Mouse (Mus musculus) myocyte (in vitro differentiated cells): Measurements from ENCODE around the gene Nfkb1. TPM values are rescaled to one million over a fixed set of nuclear protein-coding genes. Genes with fewer than 3 reads are reported as not detected.

Source experiments
- H3K27me3 ChIP-seq: one replicate; pipeline ENCODE4 v1.6.1; 2011; ENCODE audit not compliant: control insufficient read depth, insufficient read depth, insufficient read length
- H3K36me3 ChIP-seq: one replicate; pipeline ENCODE4 v1.6.1; 2011; ENCODE audit not compliant: control insufficient read depth, insufficient read depth
- H3K4me2 ChIP-seq: one replicate; pipeline ENCODE4 v1.6.1; 2011; ENCODE audit warnings: low read depth, control low read depth
- H3K4me3 ChIP-seq: one replicate; pipeline ENCODE4 v1.5.1; 2011; ENCODE audit warnings: mild to moderate bottlenecking, control low read depth, moderate library complexity
- H3K79me2 ChIP-seq: one replicate; pipeline ENCODE4 v1.6.1; 2011; ENCODE audit not compliant: control insufficient read depth, insufficient read depth
- H3ac ChIP-seq: one replicate; pipeline ENCODE4 v1.6.1; 2011; ENCODE audit not compliant: control insufficient read depth, insufficient read length
- CEBPB ChIP-seq: IDR thresholded peaks from 2 replicates; pipeline ENCODE4 v1.6.1; 2011; ENCODE audit warnings: mild to moderate bottlenecking, moderate library complexity; ENCODE audit not compliant: poor library complexity, insufficient read depth, severe bottlenecking
- E2F4 ChIP-seq: IDR thresholded peaks from one replicate; pipeline ENCODE4 v1.6.1; 2011; ENCODE audit warnings: mild to moderate bottlenecking, control low read depth, moderate library complexity; ENCODE audit not compliant: insufficient read depth
- MAX ChIP-seq: IDR thresholded peaks from one replicate; pipeline ENCODE4 v1.6.1; 2011; ENCODE audit warnings: low read depth, mild to moderate bottlenecking, control low read depth
- MYOD1 ChIP-seq, 3 experiments: IDR thresholded peaks; one replicate each; pipeline ENCODE4 v1.6.1; 2011; ENCODE audit warnings: control low read depth in 2 of 3, low read depth in 2 of 3, mild to moderate bottlenecking in 2 of 3, moderate library complexity in 1 of 3; ENCODE audit not compliant: insufficient read length in 2 of 3, control insufficient read depth in 1 of 3
- MYOG ChIP-seq, 3 experiments: IDR thresholded peaks; one replicate each; pipeline ENCODE4 v1.6.1; 2011; ENCODE audit warnings: control low read depth in 2 of 3, low read depth in 2 of 3, mild to moderate bottlenecking in 2 of 3; ENCODE audit not compliant: insufficient read length in 2 of 3, control insufficient read depth in 1 of 3, insufficient read depth in 1 of 3
- POLR2A ChIP-seq: IDR thresholded peaks from one replicate; pipeline ENCODE4 v1.6.1; 2011; ENCODE audit warnings: low read depth, mild to moderate bottlenecking, control low read depth, moderate library complexity; ENCODE audit not compliant: insufficient read length
- POLR2AphosphoS2 ChIP-seq: IDR thresholded peaks from one replicate; pipeline ENCODE4 v1.6.1; 2011; ENCODE audit warnings: low read depth, control low read depth; ENCODE audit not compliant: insufficient read length
- REST ChIP-seq: IDR thresholded peaks from one replicate; pipeline ENCODE4 v1.6.1; 2011; ENCODE audit warnings: mild to moderate bottlenecking, control low read depth, moderate library complexity; ENCODE audit not compliant: insufficient read depth, insufficient read length
- SRF ChIP-seq: IDR thresholded peaks from one replicate; pipeline ENCODE4 v1.6.1; 2011; ENCODE audit warnings: low read depth; ENCODE audit not compliant: control insufficient read depth, insufficient read length
- TCF12 ChIP-seq: IDR thresholded peaks from one replicate; pipeline ENCODE4 v1.6.1; 2011; ENCODE audit warnings: mild to moderate bottlenecking, control low read depth; ENCODE audit not compliant: poor library complexity, insufficient read depth, severe bottlenecking
- TCF3 ChIP-seq: IDR thresholded peaks from one replicate; pipeline ENCODE4 v1.6.1; 2011; ENCODE audit warnings: low read depth, control low read depth; ENCODE audit not compliant: insufficient read length
- USF1 ChIP-seq: IDR thresholded peaks from one replicate; pipeline ENCODE4 v1.6.1; 2011; ENCODE audit warnings: low read depth, mild to moderate bottlenecking, control low read depth, moderate library complexity
- polyA plus RNA-seq: library from polyadenylated mRNA; unstranded; fragments of >200 nt; fragmentation: generic; extraction: Trizol; gene quantifications from one replicate; pipeline ENCODE4 v1.2.1, GENCODE M21; 2012; ENCODE audit warnings: missing spikeins

Gene Nfkb1
- polyA plus RNA-seq, 1 experiment: 35.3 TPM

DNA sequence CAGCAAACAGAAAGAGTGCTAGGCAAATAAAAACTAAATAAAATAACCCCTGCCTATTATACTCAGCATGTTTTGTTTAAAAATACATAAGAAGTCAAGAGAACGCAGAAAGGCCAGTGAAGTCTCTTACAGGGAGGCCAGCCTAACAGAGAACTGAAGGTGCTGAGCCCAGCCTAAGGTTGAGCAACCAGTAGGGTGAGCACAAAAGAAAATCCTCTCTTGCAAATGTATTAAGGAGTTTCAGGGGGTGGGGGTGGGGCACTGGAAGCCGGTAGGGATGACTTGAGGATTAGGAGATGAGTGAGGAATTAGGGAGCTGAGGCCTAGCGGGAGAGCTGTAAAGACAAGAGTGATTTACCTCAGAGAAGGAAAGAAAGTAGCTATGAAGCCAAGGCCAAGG lies 9.1 kb downstream of the Nfkb1 start:
- Histone ChIP-seq H3K79me2 (peaks cover 98% of the 10 kb centered on the region), H3K4me3 (no peak overlapping the region), H3K27me3 (no peaks in the 10 kb centered on the region), H3K4me2 (no peak overlapping the region), H3ac (no peak overlapping the region), H3K36me3 (no peaks in the 10 kb centered on the region)
- TF ChIP-seq REST (no peak), MYOG (IDR thresholded peaks at IDR 0.05; ENCODE audit: control insufficient read depth in 1 of 3, insufficient read depth in 1 of 3, insufficient read length in 2 of 3, low read depth in 2 of 3) (no peak), SRF (no peak)

DNA sequence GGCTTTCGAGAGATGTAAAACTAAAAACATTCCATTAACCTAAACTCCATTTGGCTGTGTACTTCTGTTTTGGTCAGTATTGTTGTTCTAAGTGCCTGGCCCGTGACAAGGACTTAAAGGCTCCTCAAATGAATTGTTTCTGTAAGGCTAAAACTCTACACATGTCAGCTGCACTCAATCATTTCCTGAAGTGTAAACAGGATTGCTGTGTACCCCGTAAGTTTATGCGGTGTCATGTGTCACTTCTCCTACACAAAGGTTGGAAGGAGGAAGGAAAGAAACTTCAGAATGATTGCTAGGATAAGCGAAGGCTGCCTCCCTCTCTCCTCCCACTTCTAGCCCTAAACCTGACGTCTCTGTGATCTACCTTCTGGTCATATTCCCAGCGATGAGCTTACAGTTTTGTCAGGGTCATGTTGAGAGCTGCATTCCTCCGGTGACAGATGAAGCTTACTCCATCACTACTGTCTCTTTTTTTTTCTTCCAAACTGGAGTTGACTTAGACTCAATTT lies 10.0 kb downstream of the Nfkb1 start:
- Histone ChIP-seq H3K4me3 (no peak overlapping the region), H3K4me2 (no peak overlapping the region), H3ac (no peak overlapping the region), H3K79me2 (peaks cover 98% of the 10 kb centered on the region), H3K36me3 (no peaks in the 10 kb centered on the region), H3K27me3 (no peaks in the 10 kb centered on the region)
- TF ChIP-seq TCF3 (no peak), POLR2A (no peak), CEBPB (no peak), MYOG (IDR thresholded peaks at IDR 0.05; ENCODE audit: control insufficient read depth in 1 of 3, insufficient read depth in 1 of 3, insufficient read length in 2 of 3, low read depth in 2 of 3) (no peak), MAX (no peak), E2F4 (no peak), TCF12 (no peak), REST (no peak), USF1 (no peak), POLR2AphosphoS2 (no peak), MYOD1 (IDR thresholded peaks at IDR 0.05; ENCODE audit: control insufficient read depth in 1 of 3, insufficient read length in 2 of 3, low read depth in 2 of 3) (no peak), SRF (no peak)

DNA sequence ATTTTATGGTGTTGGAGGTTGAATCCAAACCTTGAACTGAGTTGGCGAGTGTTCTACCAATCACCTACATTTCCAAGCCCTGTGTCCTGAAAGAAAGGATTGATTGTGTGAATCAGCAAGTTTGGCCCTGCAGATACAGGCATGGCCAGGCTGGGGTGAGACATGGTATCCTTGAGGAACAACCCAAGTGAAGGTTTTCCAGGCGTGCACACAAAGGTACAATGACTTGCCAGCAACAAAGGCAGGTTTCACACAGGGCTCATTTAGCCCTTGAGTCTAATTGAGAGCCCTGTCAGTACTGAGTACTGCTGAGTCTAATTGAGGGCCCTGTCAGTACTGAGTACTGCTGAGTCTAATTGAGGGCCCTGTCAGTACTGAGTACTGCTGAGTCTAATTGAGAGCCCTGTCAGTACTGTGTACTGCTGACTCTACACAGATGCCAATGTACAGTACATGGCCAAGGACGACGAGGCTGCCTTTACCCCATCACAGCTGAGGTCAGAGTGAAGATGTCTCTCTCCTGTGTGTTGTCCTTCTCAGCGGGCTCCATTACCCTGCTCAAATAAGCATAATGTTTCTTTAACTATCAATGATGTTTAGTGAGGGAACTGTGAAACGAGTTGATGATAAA lies 11.0 kb downstream of the Nfkb1 start:
- TF ChIP-seq MAX: no peak
- TF ChIP-seq CEBPB: no peak
- no peak for TF ChIP-seq POLR2A
- no peak for TF ChIP-seq MYOD1 (IDR thresholded peaks at IDR 0.05; ENCODE audit: control insufficient read depth in 1 of 3, insufficient read length in 2 of 3, low read depth in 2 of 3)
- TF ChIP-seq TCF3: no peak
- no peak for TF ChIP-seq REST
- no peak for TF ChIP-seq MYOG (IDR thresholded peaks at IDR 0.05; ENCODE audit: control insufficient read depth in 1 of 3, insufficient read depth in 1 of 3, insufficient read length in 2 of 3, low read depth in 2 of 3)
- TF ChIP-seq USF1: no peak
- TF ChIP-seq E2F4: no peak
- no peak for TF ChIP-seq POLR2AphosphoS2
- no peak for TF ChIP-seq TCF12
- TF ChIP-seq SRF: no peak
- H3ac ChIP-seq: no peak overlapping the region
- no peaks in the 10 kb centered on the region for H3K36me3 ChIP-seq

DNA sequence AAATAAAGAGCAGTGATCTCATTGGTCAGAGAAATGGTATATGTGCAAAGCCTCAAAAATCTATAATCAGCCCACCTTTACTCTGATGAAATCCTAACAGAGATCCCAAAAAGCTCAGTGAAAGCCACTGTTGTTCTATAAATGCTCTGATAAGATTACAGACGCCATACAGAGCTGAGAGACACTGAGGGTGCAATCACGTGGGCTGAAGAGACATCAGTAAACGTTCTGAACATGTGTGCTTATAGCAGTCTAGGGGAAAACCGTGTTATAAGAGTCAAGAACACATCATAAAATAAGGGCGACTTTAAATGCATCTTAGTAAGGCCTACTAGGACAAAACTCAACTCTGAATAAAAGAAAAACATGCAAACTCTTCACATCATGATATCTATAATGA lies 14.3 kb downstream of the Nfkb1 start:
- Histone ChIP-seq H3K27me3 (no peaks in the 10 kb centered on the region), H3K36me3 (no peaks in the 10 kb centered on the region), H3K79me2 (peaks cover 100% of the 10 kb centered on the region), H3K4me2 (no peak overlapping the region), H3ac (no peak overlapping the region), H3K4me3 (no peak overlapping the region)
- no peak for TF ChIP-seq REST

More for the DNA sequence above, 11.0 kb downstream of the Nfkb1 start:
- no peak overlapping the region for H3K4me2 ChIP-seq
- no peak overlapping the region for H3K4me3 ChIP-seq
- H3K27me3 ChIP-seq: no peaks in the 10 kb centered on the region
- H3K79me2 ChIP-seq: peaks cover 98% of the 10 kb centered on the region

DNA sequence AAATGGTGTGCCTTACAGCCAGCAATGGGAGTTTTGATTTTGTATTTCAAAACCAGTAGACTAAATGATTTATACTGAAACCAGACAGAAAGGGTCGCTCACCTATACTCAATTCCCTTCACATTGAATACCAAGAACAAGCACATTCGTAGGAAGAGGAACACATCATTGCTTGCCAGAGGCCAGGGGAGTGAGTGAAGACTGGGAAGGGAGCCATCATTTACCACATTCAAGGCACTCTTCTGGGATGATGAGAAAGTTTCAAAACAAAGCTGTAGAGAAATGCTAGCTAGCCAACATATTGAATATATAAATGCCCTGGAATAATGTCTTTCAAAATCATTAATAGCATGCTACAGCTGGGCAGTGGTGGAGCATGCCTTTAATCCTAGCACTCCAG lies 15.0 kb downstream of the Nfkb1 start:
- Histone ChIP-seq H3K4me3 (no peak overlapping the region), H3K27me3 (no peaks in the 10 kb centered on the region), H3K4me2 (no peak overlapping the region), H3K36me3 (no peaks in the 10 kb centered on the region), H3ac (no peak overlapping the region), H3K79me2 (peaks cover 100% of the 10 kb centered on the region)
- no peak for TF ChIP-seq CEBPB
- no peak for TF ChIP-seq TCF3
- no peak for TF ChIP-seq USF1
- TF ChIP-seq POLR2A: no peak
- no peak for TF ChIP-seq E2F4
- TF ChIP-seq TCF12: no peak
- no peak for TF ChIP-seq MAX
- TF ChIP-seq REST: no peak
- no peak for TF ChIP-seq MYOD1 (IDR thresholded peaks at IDR 0.05; ENCODE audit: control insufficient read depth in 1 of 3, insufficient read length in 2 of 3, low read depth in 2 of 3)
- TF ChIP-seq POLR2AphosphoS2: no peak
- TF ChIP-seq MYOG (IDR thresholded peaks at IDR 0.05; ENCODE audit: control insufficient read depth in 1 of 3, insufficient read depth in 1 of 3, insufficient read length in 2 of 3, low read depth in 2 of 3): no peak
- TF ChIP-seq SRF: no peak
